Mouse (Mus musculus): ENCODE data around the gene Zkscan7.

Gene Zkscan7

GRCm38 (mm10) chr9:122901047-122901446 lies 15.6 kb downstream of the Zkscan7 start:
- intact Hi-C loops (cut with DNase I): no loop called here

DNA sequence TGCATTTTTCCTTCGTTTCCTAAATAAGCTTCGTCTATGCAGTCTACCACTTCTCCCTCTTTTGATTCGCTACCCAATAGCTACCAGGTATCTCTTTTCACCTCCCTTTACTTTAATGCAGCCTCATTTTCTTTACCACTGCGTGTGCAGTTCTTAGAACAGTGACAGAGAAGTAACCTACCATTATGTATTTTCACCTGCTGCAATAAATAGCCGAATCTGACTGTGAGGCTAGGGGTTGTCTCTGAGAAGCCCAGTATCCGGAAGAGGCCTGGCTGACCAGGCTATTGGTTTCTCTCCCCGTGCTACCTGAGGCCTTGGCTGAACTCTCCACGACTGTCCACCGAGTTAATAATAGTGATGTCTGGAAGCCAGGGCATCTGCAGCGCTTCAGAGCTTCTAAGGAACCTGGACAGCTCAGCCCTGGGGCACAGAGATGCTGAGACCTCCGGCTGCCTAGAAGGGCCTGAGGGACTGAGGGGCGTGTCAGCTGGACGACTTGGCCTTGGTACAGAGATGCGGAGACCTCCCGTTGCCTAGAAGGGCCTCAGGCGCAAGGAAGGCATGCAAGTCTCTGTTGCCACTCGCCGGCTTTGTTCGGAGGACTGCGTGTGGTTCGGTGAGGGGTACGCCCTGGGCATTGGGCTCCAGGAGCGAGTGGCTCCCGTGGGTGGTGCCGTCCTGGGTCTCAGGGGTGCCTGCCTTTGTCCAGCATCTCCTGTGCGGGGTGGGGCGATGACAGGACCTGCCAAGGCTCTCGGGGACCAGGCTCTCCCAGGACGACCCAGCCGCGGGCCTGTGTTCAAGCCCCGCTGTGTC lies 17.4 kb downstream of the Zkscan7 start:
- intact Hi-C loops (cut with DNase I): no loop called here

GRCm38 (mm10) chr9:122922436-122922835 lies 37.0 kb downstream of the Zkscan7 start:
- intact Hi-C loops (cut with DNase I): no loop called here

GRCm38 (mm10) chr9:122922936-122923381 lies 37.5 kb downstream of the Zkscan7 start, which contains the start of gene Zfp105:
Gene Zfp105 (plus strand): TSS chr9:122923072.
- intact Hi-C loops (cut with DNase I): no loop called here

- intact Hi-C loops (cut with DNase I): no loop called here
Observed at GRCm38 (mm10) chr9:122928915-122929314, 43.4 kb downstream of the Zkscan7 start.
